Mouse (Mus musculus): Measurements from ENCODE around the gene Kpna1. TPM values are rescaled to one million over a fixed set of nuclear protein-coding genes. Genes with fewer than 3 reads are reported as not detected.

Gene Kpna1
- total and polyA plus RNA-seq, 3 experiments = 24.5 to 34.9 TPM; not detected in 1

- Histone ChIP-seq H3K4me1 (ENCODE audit: control insufficient read depth in 1 of 2, insufficient read depth in 2 of 2, low read length in 2 of 2) (0 out of 4 replicates have a peak, but pooled peaks cover 2% of the 10 kb centered on the region in 2 experiments), H3K36me3 (ENCODE audit: control insufficient read depth in 1 of 2, insufficient read depth in 2 of 2, low read length in 2 of 2) (peaks cover 3 to 6% of the 10 kb centered on the region in 2 experiments; a peak in 3 of 4 replicates), H3K27me3 (ENCODE audit: control insufficient read depth in 1 of 2, insufficient read depth in 2 of 2, low read length in 2 of 2) (no peaks in the 10 kb centered on the region), H3K9ac (ENCODE audit: control insufficient read depth, low read depth, low read length, poor library complexity, severe bottlenecking) (peak within 1 kb of the TSS; percentile 89), H3K27ac (ENCODE audit: control insufficient read depth, low read depth, low read length) (peak within 1 kb of the TSS; percentile 95), H3K9me3 (replicated peaks; ENCODE audit: insufficient read depth, low read length) (no peaks in the 10 kb centered on the region), H3K79me2 (ENCODE audit: control insufficient read depth, insufficient read depth, low read length, poor library complexity) (peaks cover 10% of the 10 kb centered on the region), H3K4me3 (ENCODE audit: control insufficient read depth in 1 of 2, insufficient read depth in 1 of 2, low read depth in 2 of 2, low read length in 2 of 2) (peak within 1 kb of the TSS; percentile 62 to 83)
- DNase-seq (ENCODE audit: low read depth, low spot score) = peak; percentile 99
- no peak for TF ChIP-seq MAZ (IDR thresholded peaks at IDR 0.05; ENCODE audit: low read depth, low read length)
- peak; percentile 74 for TF ChIP-seq MXI1 (IDR thresholded peaks at IDR 0.05; ENCODE audit: low read depth, low read length)
- TF ChIP-seq MYB (IDR thresholded peaks at IDR 0.05; ENCODE audit: low read depth, low read length) = no peak
- TF ChIP-seq EP300 (IDR thresholded peaks at IDR 0.05; ENCODE audit: low read depth in 1 of 2, low read length in 2 of 2) = 0 out of 4 replicates have a peak, but pooled peaks of 1 of the 2 experiments have one; percentile 16
- TF ChIP-seq TBP (IDR thresholded peaks at IDR 0.05; ENCODE audit: low read depth, low read length) = peak; percentile 76
- TF ChIP-seq E2F4 (IDR thresholded peaks at IDR 0.05; ENCODE audit: borderline replicate concordance, low read depth, low read length) = peak; percentile 87; the same call in 1 of the 2 replicates
- TF ChIP-seq TAL1 (IDR thresholded peaks at IDR 0.05; ENCODE audit: low read length) = no peak
- TF ChIP-seq GABPA (IDR thresholded peaks at IDR 0.05; ENCODE audit: low read depth, low read length) = no peak
- TF ChIP-seq SIN3A (IDR thresholded peaks at IDR 0.05; ENCODE audit: low read length) = peak; percentile 87
- no peak for TF ChIP-seq CHD1 (IDR thresholded peaks at IDR 0.05; ENCODE audit: low read depth, low read length)
- TF ChIP-seq UBTF (IDR thresholded peaks at IDR 0.05; ENCODE audit: borderline replicate concordance, insufficient read depth, low read depth, low read length) = no peak
- peak; percentile 98 for TF ChIP-seq POLR2AphosphoS2 (IDR thresholded peaks at IDR 0.05; ENCODE audit: low read length)
- no peak for TF ChIP-seq USF1 (IDR thresholded peaks at IDR 0.05; ENCODE audit: low read depth, low read length)
- peak; percentile 9; the same call in 1 of the 2 replicates for TF ChIP-seq SMC3 (IDR thresholded peaks at IDR 0.05; ENCODE audit: low read depth, low read length)
- no peak for TF ChIP-seq MAFK (IDR thresholded peaks at IDR 0.05; ENCODE audit: borderline replicate concordance, low read depth, low read length)
- TF ChIP-seq POLR2AphosphoS5 (IDR thresholded peaks at IDR 0.05; ENCODE audit: borderline replicate concordance, low read depth, low read length) = no peak
- TF ChIP-seq RCOR1 (IDR thresholded peaks at IDR 0.05; ENCODE audit: low read depth, low read length) = no peak
- TF ChIP-seq MYC (IDR thresholded peaks at IDR 0.05; ENCODE audit: low read depth, low read length) = peak; percentile 40; the same call in 1 of the 2 replicates
- no peak for TF ChIP-seq MEF2A (IDR thresholded peaks at IDR 0.05; ENCODE audit: extremely low read depth, insufficient replicate concordance, low read depth, low read length, poor library complexity, severe bottlenecking)
- TF ChIP-seq CTCF (IDR thresholded peaks at IDR 0.05 in 2 of 3, conservative IDR thresholded peaks at IDR 0.05 in 1 of 3; ENCODE audit: control insufficient read depth in 1 of 3, insufficient read depth in 1 of 3, low read depth in 2 of 3, low read length in 3 of 3, poor library complexity in 1 of 3, severe bottlenecking in 1 of 3) = no peak
- TF ChIP-seq KAT2A (conservative IDR thresholded peaks at IDR 0.05; ENCODE audit: low read depth, low read length) = no peak; the same call in 1 of the 2 replicates
- TF ChIP-seq NRF1 (IDR thresholded peaks at IDR 0.05; ENCODE audit: insufficient read depth, low read depth, low read length, poor library complexity, severe bottlenecking) = peak; percentile 90
- TF ChIP-seq JUND (IDR thresholded peaks at IDR 0.05; ENCODE audit: low read depth, low read length) = peak; percentile 55; the same call in 1 of the 2 replicates
- TF ChIP-seq GATA1 (IDR thresholded peaks at IDR 0.05; ENCODE audit: low read depth, low read length) = peak; percentile 28; the same call in 1 of the 2 replicates
- peak; percentile 73; the same call in 1 of the 2 replicates for TF ChIP-seq ZMIZ1 (IDR thresholded peaks at IDR 0.05; ENCODE audit: low read depth, low read length)
- TF ChIP-seq HCFC1 (IDR thresholded peaks at IDR 0.05; ENCODE audit: low read depth, low read length) = peak; percentile 92
- peak; percentile 87 for TF ChIP-seq ELF1 (IDR thresholded peaks at IDR 0.05; ENCODE audit: low read depth, low read length)
- TF ChIP-seq TCF12 (IDR thresholded peaks at IDR 0.05; ENCODE audit: low read depth, low read length) = peak; percentile 42
- no peak for TF ChIP-seq ZC3H11A (IDR thresholded peaks at IDR 0.05; ENCODE audit: low read depth, low read length)
- peak; percentile 89 for TF ChIP-seq NELFE (IDR thresholded peaks at IDR 0.05; ENCODE audit: low read depth, low read length)
- TF ChIP-seq ZKSCAN1 (IDR thresholded peaks at IDR 0.05; ENCODE audit: low read depth, low read length) = no peak
- no peak for TF ChIP-seq BHLHE40 (IDR thresholded peaks at IDR 0.05; ENCODE audit: borderline replicate concordance, low read depth, low read length)
- no peak for TF ChIP-seq USF2 (IDR thresholded peaks at IDR 0.05; ENCODE audit: borderline replicate concordance in 1 of 2, insufficient read depth in 1 of 2, low read depth in 1 of 2, low read length in 2 of 2)
These were observed 62.4 kb downstream of the Kpna1 start, which contains the start of gene Wdr5b for GRCm38 (mm10) chr16:36040640-36041624. Gene Wdr5b (plus strand): TSS chr16:36041190.
